Mouse (Mus musculus): Measurements from ENCODE around the gene Macc1. TPM values are rescaled to one million over a fixed set of nuclear protein-coding genes. Genes with fewer than 3 reads are reported as not detected.

The Macc1 gene
- polyA plus RNA-seq, 1 experiment: 0.05 TPM

- no peaks in the 10 kb centered on the region for H3K27me3 ChIP-seq (ENCODE audit: control insufficient read depth, insufficient read depth, low read length)
- 87% methylated on average over 3 of the region's 3 CpGs for WGBS
- no peak for DNase-seq
- no peak for TF ChIP-seq CTCF (IDR thresholded peaks at IDR 0.05; ENCODE audit: borderline replicate concordance, control insufficient read depth, extremely low read depth, insufficient read depth, low read length, poor library complexity)
- no peak for TF ChIP-seq POLR2A (IDR thresholded peaks at IDR 0.05; ENCODE audit: control insufficient read depth, extremely low read depth, insufficient read depth, low read length, poor library complexity)
- no peak overlapping the region for H3K27ac ChIP-seq (ENCODE audit: control insufficient read depth, insufficient read depth, low read length)
- no peaks in the 10 kb centered on the region for H3K36me3 ChIP-seq (ENCODE audit: control insufficient read depth, insufficient read depth, low read length)
- H3K4me1 ChIP-seq (replicated peaks; ENCODE audit: control insufficient read depth, insufficient read depth, low read length): no peaks in the 10 kb centered on the region
- no peak overlapping the region for H3K4me3 ChIP-seq (ENCODE audit: control insufficient read depth, insufficient read depth, low read length)
Observed at GRCm38 (mm10) chr12:119402796-119403195, 88.7 kb downstream of the Macc1 start.

GRCm38 (mm10) chr12:119404810-119405209, 90.7 kb downstream of the Macc1 start:
- no peak for DNase-seq
- WGBS: 91% methylated on average over 1 of the region's 1 CpGs
- H3K4me1 ChIP-seq (replicated peaks; ENCODE audit: control insufficient read depth, insufficient read depth, low read length): no peaks in the 10 kb centered on the region
- no peak for TF ChIP-seq CTCF (IDR thresholded peaks at IDR 0.05; ENCODE audit: borderline replicate concordance, control insufficient read depth, extremely low read depth, insufficient read depth, low read length, poor library complexity)
- TF ChIP-seq POLR2A (IDR thresholded peaks at IDR 0.05; ENCODE audit: control insufficient read depth, extremely low read depth, insufficient read depth, low read length, poor library complexity): no peak
- H3K27me3 ChIP-seq (ENCODE audit: control insufficient read depth, insufficient read depth, low read length): no peaks in the 10 kb centered on the region
- H3K36me3 ChIP-seq (ENCODE audit: control insufficient read depth, insufficient read depth, low read length): no peaks in the 10 kb centered on the region
- no peak overlapping the region for H3K4me3 ChIP-seq (ENCODE audit: control insufficient read depth, insufficient read depth, low read length)
- no peak overlapping the region for H3K27ac ChIP-seq (ENCODE audit: control insufficient read depth, insufficient read depth, low read length)

- H3K4me3 ChIP-seq (ENCODE audit: control insufficient read depth, insufficient read depth, low read length): no peak overlapping the region
- no peaks in the 10 kb centered on the region for H3K27me3 ChIP-seq (ENCODE audit: control insufficient read depth, insufficient read depth, low read length)
- H3K27ac ChIP-seq (ENCODE audit: control insufficient read depth, insufficient read depth, low read length): no peak overlapping the region
- H3K4me1 ChIP-seq (replicated peaks; ENCODE audit: control insufficient read depth, insufficient read depth, low read length): no peaks in the 10 kb centered on the region
- no peak for TF ChIP-seq POLR2A (IDR thresholded peaks at IDR 0.05; ENCODE audit: control insufficient read depth, extremely low read depth, insufficient read depth, low read length, poor library complexity)
- no peak for TF ChIP-seq CTCF (IDR thresholded peaks at IDR 0.05; ENCODE audit: borderline replicate concordance, control insufficient read depth, extremely low read depth, insufficient read depth, low read length, poor library complexity)
- H3K36me3 ChIP-seq (ENCODE audit: control insufficient read depth, insufficient read depth, low read length): no peaks in the 10 kb centered on the region
- no peak for DNase-seq
Observed at GRCm38 (mm10) chr12:119410522-119410921, 96.5 kb downstream of the Macc1 start.

GRCm38 (mm10) chr12:119410956-119411355, 96.9 kb downstream of the Macc1 start:
- no peaks in the 10 kb centered on the region for H3K27me3 ChIP-seq (ENCODE audit: control insufficient read depth, insufficient read depth, low read length)
- WGBS: 24% methylated on average over 2 of the region's 2 CpGs
- no peak overlapping the region for H3K4me3 ChIP-seq (ENCODE audit: control insufficient read depth, insufficient read depth, low read length)
- H3K27ac ChIP-seq (ENCODE audit: control insufficient read depth, insufficient read depth, low read length): no peak overlapping the region
- no peaks in the 10 kb centered on the region for H3K36me3 ChIP-seq (ENCODE audit: control insufficient read depth, insufficient read depth, low read length)
- no peaks in the 10 kb centered on the region for H3K4me1 ChIP-seq (replicated peaks; ENCODE audit: control insufficient read depth, insufficient read depth, low read length)
- DNase-seq: no peak
- TF ChIP-seq CTCF (IDR thresholded peaks at IDR 0.05; ENCODE audit: borderline replicate concordance, control insufficient read depth, extremely low read depth, insufficient read depth, low read length, poor library complexity): no peak
- TF ChIP-seq POLR2A (IDR thresholded peaks at IDR 0.05; ENCODE audit: control insufficient read depth, extremely low read depth, insufficient read depth, low read length, poor library complexity): no peak

GRCm38 (mm10) chr12:119411982-119412381, 97.9 kb downstream of the Macc1 start:
- no peaks in the 10 kb centered on the region for H3K36me3 ChIP-seq (ENCODE audit: control insufficient read depth, insufficient read depth, low read length)
- WGBS: 44% methylated on average over 2 of the region's 2 CpGs
- H3K4me1 ChIP-seq (replicated peaks; ENCODE audit: control insufficient read depth, insufficient read depth, low read length): no peaks in the 10 kb centered on the region
- H3K4me3 ChIP-seq (ENCODE audit: control insufficient read depth, insufficient read depth, low read length): no peak overlapping the region
- H3K27ac ChIP-seq (ENCODE audit: control insufficient read depth, insufficient read depth, low read length): no peak overlapping the region
- TF ChIP-seq CTCF (IDR thresholded peaks at IDR 0.05; ENCODE audit: borderline replicate concordance, control insufficient read depth, extremely low read depth, insufficient read depth, low read length, poor library complexity): no peak
- TF ChIP-seq POLR2A (IDR thresholded peaks at IDR 0.05; ENCODE audit: control insufficient read depth, extremely low read depth, insufficient read depth, low read length, poor library complexity): no peak
- H3K27me3 ChIP-seq (ENCODE audit: control insufficient read depth, insufficient read depth, low read length): no peaks in the 10 kb centered on the region
- DNase-seq: no peak

GRCm38 (mm10) chr12:119415900-119416299, 101.8 kb downstream of the Macc1 start:
- DNase-seq: no peak
- H3K4me3 ChIP-seq (ENCODE audit: control insufficient read depth, insufficient read depth, low read length): no peak overlapping the region
- H3K4me1 ChIP-seq (replicated peaks; ENCODE audit: control insufficient read depth, insufficient read depth, low read length): no peaks in the 10 kb centered on the region
- 95% methylated on average over 2 of the region's 2 CpGs for WGBS
- H3K27me3 ChIP-seq (ENCODE audit: control insufficient read depth, insufficient read depth, low read length): no peaks in the 10 kb centered on the region
- no peak overlapping the region for H3K27ac ChIP-seq (ENCODE audit: control insufficient read depth, insufficient read depth, low read length)
- no peaks in the 10 kb centered on the region for H3K36me3 ChIP-seq (ENCODE audit: control insufficient read depth, insufficient read depth, low read length)
- TF ChIP-seq POLR2A (IDR thresholded peaks at IDR 0.05; ENCODE audit: control insufficient read depth, extremely low read depth, insufficient read depth, low read length, poor library complexity) (no peak), CTCF (IDR thresholded peaks at IDR 0.05; ENCODE audit: borderline replicate concordance, control insufficient read depth, extremely low read depth, insufficient read depth, low read length, poor library complexity) (no peak)

GRCm38 (mm10) chr12:119425749-119426148, 111.7 kb downstream of the Macc1 start:
- DNase-seq: no peak
- no peak overlapping the region for H3K27ac ChIP-seq (ENCODE audit: control insufficient read depth, insufficient read depth, low read length)
- no peaks in the 10 kb centered on the region for H3K4me1 ChIP-seq (replicated peaks; ENCODE audit: control insufficient read depth, insufficient read depth, low read length)
- WGBS: 88% methylated on average over 2 of the region's 2 CpGs
- no peaks in the 10 kb centered on the region for H3K36me3 ChIP-seq (ENCODE audit: control insufficient read depth, insufficient read depth, low read length)
- H3K4me3 ChIP-seq (ENCODE audit: control insufficient read depth, insufficient read depth, low read length): no peak overlapping the region
- TF ChIP-seq POLR2A (IDR thresholded peaks at IDR 0.05; ENCODE audit: control insufficient read depth, extremely low read depth, insufficient read depth, low read length, poor library complexity) (no peak), CTCF (IDR thresholded peaks at IDR 0.05; ENCODE audit: borderline replicate concordance, control insufficient read depth, extremely low read depth, insufficient read depth, low read length, poor library complexity) (no peak)
- H3K27me3 ChIP-seq (ENCODE audit: control insufficient read depth, insufficient read depth, low read length): no peaks in the 10 kb centered on the region
